Mouse (Mus musculus) stomach, embryonic 16.5 days (tissue): ENCODE results near the gene Rgs17. TPM values are rescaled to one million over a fixed set of nuclear protein-coding genes. Genes with fewer than 3 reads are reported as not detected.

Source experiments
- ATAC-seq: fragments of 200-750 bp; cut with Nextera tagmentation; 2 replicates; pipeline ENCODE4 v1.8.0; 2017; ENCODE audit warnings: moderate number of reproducible peaks, moderate TSS enrichment; ENCODE audit not compliant: insufficient read depth, low FRiP score
- H3K27ac ChIP-seq: fragments of 300-500 bp; sonication (generic); 2 replicates; pipeline ENCODE4 v1.5.1; 2014; ENCODE audit warnings: low read length
- H3K27me3 ChIP-seq: fragments of 300-500 bp; sonication (generic); 2 replicates; pipeline ENCODE4 v1.6.1; 2014; ENCODE audit warnings: low read length, control low read depth, mixed read lengths; ENCODE audit not compliant: control insufficient read depth, insufficient read depth
- H3K36me3 ChIP-seq: fragments of 300-500 bp; sonication (generic); 2 replicates; pipeline ENCODE4 v1.6.1; 2014; ENCODE audit warnings: low read length; ENCODE audit not compliant: control insufficient read depth, insufficient read depth
- H3K4me1 ChIP-seq: fragments of 300-500 bp; sonication (generic); 2 replicates; pipeline ENCODE4 v1.6.1; 2014; ENCODE audit warnings: low read length, control low read depth, mixed read lengths; ENCODE audit not compliant: control insufficient read depth, insufficient read depth
- H3K4me2 ChIP-seq: fragments of 300-500 bp; sonication (generic); 2 replicates; pipeline ENCODE4 v1.6.1; 2014; ENCODE audit warnings: low read depth, low read length, mixed read lengths
- H3K4me3 ChIP-seq: fragments of 300-500 bp; sonication (generic); replicated peaks from 2 replicates; pipeline ENCODE4 v1.5.1; 2014; ENCODE audit warnings: mild to moderate bottlenecking, low read length
- H3K9ac ChIP-seq: fragments of 300-500 bp; sonication (generic); 2 replicates; pipeline ENCODE4 v1.6.1; 2014; ENCODE audit warnings: low read length
- H3K9me3 ChIP-seq: fragments of 300-500 bp; sonication (generic); replicated peaks from 2 replicates; pipeline ENCODE4 v1.6.1; 2016; ENCODE audit warnings: low read length, control low read depth; ENCODE audit not compliant: control insufficient read depth
- WGBS: fragments of 180-500 bp; shearing (Covaris S2); extraction: QIAGEN DNeasy Blood & Tissue Kit; methylation state at CpG from one replicate; pipeline ENCODE4 v1.1.7; 2014; 5-methylcytosine and 5-hydroxymethylcytosine counted together
- polyA plus RNA-seq: library from polyadenylated mRNA; unstranded; fragments of >200 nt; fragmentation: Nextera tagmentation; extraction: Ambion mirVana; gene quantifications from 2 replicates; pipeline ENCODE4 v1.2.1, GENCODE M21; 2015

Gene Rgs17
- polyA plus RNA-seq, 1 experiment from 2014 or later, result 3.2 TPM

GRCm38 (mm10) chr10:5900731-5901130 is 21.5 kb downstream of the Rgs17 start:
- Histone ChIP-seq H3K9me3 (no peaks in the 10 kb centered on the region), H3K4me2 (no peak overlapping the region), H3K9ac (no peak overlapping the region), H3K36me3 (no peaks in the 10 kb centered on the region), H3K4me3 (no peak overlapping the region), H3K27ac (no peak overlapping the region), H3K4me1 (peaks cover 3% of the 10 kb centered on the region), H3K27me3 (no peaks in the 10 kb centered on the region)
- WGBS, result 38% methylated on average over 6 of the region's 6 CpGs
- ATAC-seq, result no peak

GRCm38 (mm10) chr10:5877106-5877505 is 45.1 kb downstream of the Rgs17 start:
- 61% methylated on average over 3 of the region's 3 CpGs for WGBS
- ATAC-seq, result no peak
- H3K4me1 ChIP-seq, result no peaks in the 10 kb centered on the region
- no peak overlapping the region for H3K9ac ChIP-seq
- no peak overlapping the region for H3K4me3 ChIP-seq
- H3K27ac ChIP-seq, result no peak overlapping the region
- no peaks in the 10 kb centered on the region for H3K27me3 ChIP-seq
- H3K36me3 ChIP-seq, result no peaks in the 10 kb centered on the region
- H3K4me2 ChIP-seq, result no peak overlapping the region
- no peaks in the 10 kb centered on the region for H3K9me3 ChIP-seq

- no peak for ATAC-seq
- Histone ChIP-seq H3K4me3 (no peak overlapping the region), H3K4me1 (no peaks in the 10 kb centered on the region), H3K27ac (no peak overlapping the region), H3K9ac (no peak overlapping the region), H3K9me3 (no peaks in the 10 kb centered on the region), H3K27me3 (no peaks in the 10 kb centered on the region), H3K4me2 (no peak overlapping the region), H3K36me3 (no peaks in the 10 kb centered on the region)
- WGBS, result 40% methylated on average over 4 of the region's 4 CpGs
Observed at GRCm38 (mm10) chr10:5871081-5871480, 51.1 kb downstream of the Rgs17 start.

GRCm38 (mm10) chr10:5867981-5868552 is 54.1 kb downstream of the Rgs17 start:
- no peak overlapping the region for H3K9ac ChIP-seq

GRCm38 (mm10) chr10:5865996-5866395 is 56.2 kb downstream of the Rgs17 start:
- Histone ChIP-seq H3K36me3 (no peaks in the 10 kb centered on the region), H3K9ac (no peak overlapping the region), H3K9me3 (no peaks in the 10 kb centered on the region), H3K4me2 (no peak overlapping the region), H3K4me3 (no peak overlapping the region), H3K27me3 (no peaks in the 10 kb centered on the region), H3K27ac (no peak overlapping the region), H3K4me1 (no peaks in the 10 kb centered on the region)
- no peak for ATAC-seq
- WGBS, result 49% methylated on average over 2 of the region's 2 CpGs

More at GRCm38 (mm10) chr10:5867981-5868552, 54.1 kb downstream of the Rgs17 start:
- Histone ChIP-seq H3K27ac (no peak overlapping the region), H3K9me3 (no peaks in the 10 kb centered on the region), H3K27me3 (no peaks in the 10 kb centered on the region), H3K4me2 (no peak overlapping the region), H3K4me1 (no peaks in the 10 kb centered on the region), H3K36me3 (no peaks in the 10 kb centered on the region), H3K4me3 (no peak overlapping the region)
- ATAC-seq, result no peak
- WGBS, result 67% methylated on average over 11 of the region's 11 CpGs

GRCm38 (mm10) chr10:5862669-5863068 is 59.5 kb downstream of the Rgs17 start:
- ATAC-seq, result no peak
- Histone ChIP-seq H3K36me3 (no peaks in the 10 kb centered on the region), H3K4me3 (no peak overlapping the region), H3K9me3 (no peaks in the 10 kb centered on the region), H3K9ac (no peak overlapping the region), H3K27ac (no peak overlapping the region), H3K4me1 (no peaks in the 10 kb centered on the region), H3K4me2 (no peak overlapping the region), H3K27me3 (no peaks in the 10 kb centered on the region)
- WGBS, result 97% methylated on average over 3 of the region's 3 CpGs

GRCm38 (mm10) chr10:5860849-5861248 is 61.4 kb downstream of the Rgs17 start:
- Histone ChIP-seq H3K36me3 (no peaks in the 10 kb centered on the region), H3K27ac (no peak overlapping the region), H3K4me3 (no peak overlapping the region), H3K4me2 (no peak overlapping the region), H3K4me1 (no peaks in the 10 kb centered on the region), H3K9me3 (no peaks in the 10 kb centered on the region), H3K9ac (no peak overlapping the region), H3K27me3 (no peaks in the 10 kb centered on the region)
- WGBS, result 91% methylated on average over 3 of the region's 3 CpGs
- no peak for ATAC-seq

GRCm38 (mm10) chr10:5859729-5860128 is 62.5 kb downstream of the Rgs17 start:
- Histone ChIP-seq H3K4me3 (no peak overlapping the region), H3K27me3 (no peaks in the 10 kb centered on the region), H3K9me3 (no peaks in the 10 kb centered on the region), H3K36me3 (no peaks in the 10 kb centered on the region), H3K27ac (no peak overlapping the region), H3K9ac (no peak overlapping the region), H3K4me2 (no peak overlapping the region), H3K4me1 (no peaks in the 10 kb centered on the region)
- 75% methylated on average over 4 of the region's 4 CpGs for WGBS
- ATAC-seq, result no peak

GRCm38 (mm10) chr10:5857996-5858549 is 64.1 kb downstream of the Rgs17 start:
- H3K4me2 ChIP-seq, result peak overlapping the region; percentile 5; the same call in 1 of the 2 replicates
- no peak for ATAC-seq
- H3K36me3 ChIP-seq, result no peaks in the 10 kb centered on the region
- no peak overlapping the region for H3K9ac ChIP-seq
- H3K27ac ChIP-seq, result no peak overlapping the region
- no peaks in the 10 kb centered on the region for H3K4me1 ChIP-seq
- H3K9me3 ChIP-seq, result no peaks in the 10 kb centered on the region
- no peak overlapping the region; the same call in 1 of the 2 replicates for H3K4me3 ChIP-seq
- no peaks in the 10 kb centered on the region for H3K27me3 ChIP-seq
- 28% methylated on average over 10 of the region's 10 CpGs for WGBS
